Mouse (Mus musculus) lung, postnatal 0 days (tissue): ENCODE measurements around the gene Cib3.

Experiments used
- CTCF ChIP-seq: IDR thresholded peaks from 2 replicates; pipeline ENCODE4 v1.5.1; 2016; ENCODE audit warnings: antibody characterized with exemption, mild to moderate bottlenecking
- EP300 ChIP-seq: IDR thresholded peaks from 2 replicates; pipeline ENCODE4 v1.6.1; 2016; ENCODE audit warnings: antibody characterized with exemption, mild to moderate bottlenecking, control low read depth

DNA sequence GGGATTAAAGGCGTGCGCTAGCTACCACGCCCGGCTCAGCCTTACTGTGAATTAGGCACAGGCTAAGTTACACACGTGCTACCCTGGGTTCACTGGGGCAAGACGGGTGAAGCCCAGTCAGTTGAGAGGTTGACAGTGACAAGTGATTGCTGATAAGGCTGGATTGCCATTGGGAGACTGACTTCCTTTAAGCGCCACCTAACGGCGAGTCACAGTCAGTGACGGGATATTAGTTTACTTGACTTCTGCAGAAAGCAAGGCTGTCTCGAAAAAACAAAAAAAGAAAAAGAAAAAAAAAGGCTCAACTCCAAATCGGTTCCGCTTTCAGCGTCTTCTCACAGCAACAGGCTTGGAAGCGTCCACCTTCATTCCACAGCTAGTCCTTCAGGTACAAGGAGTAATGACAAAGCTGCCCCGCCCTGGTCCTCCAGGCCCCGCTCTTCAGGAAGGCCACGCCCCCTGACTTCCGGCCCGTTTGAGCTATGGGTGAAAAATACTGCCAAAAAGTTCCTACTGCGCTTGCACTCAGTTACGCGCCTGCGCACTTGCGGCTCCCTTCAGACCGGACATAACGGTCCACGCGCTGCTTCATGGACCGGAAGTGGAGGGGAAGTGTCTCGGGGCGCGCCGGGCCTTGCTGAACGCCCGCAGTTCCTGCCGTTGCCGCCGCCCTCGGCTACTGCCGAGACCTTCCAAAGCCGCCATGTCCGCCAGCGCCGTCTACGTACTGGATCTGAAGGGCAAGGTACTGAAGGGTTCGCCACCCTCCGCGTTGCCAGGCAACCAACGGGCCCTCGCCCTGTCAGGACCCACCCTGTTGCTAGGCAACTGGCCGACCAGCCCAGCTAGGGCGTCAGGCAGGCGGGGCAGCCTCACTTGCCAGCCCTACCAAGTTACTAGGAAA is 27.1 kb upstream of the Cib3 start, which contains the start of gene Ap1m1:
- TF ChIP-seq EP300 (peak; percentile 92), CTCF (peak; percentile 86)
